Comparison of ENCODE assay signal across 8 mouse cellular contexts in genomic region chr6:145302907-145303640, GRCm38 (mm10). TPM values are rescaled to one million over a fixed set of nuclear protein-coding genes. Genes with fewer than 3 reads are reported as not detected.
DNase-seq lines count a peak whose midpoint lies in the region; ATAC-seq and TF ChIP-seq lines count a peak whose summit lies in the region.

No protein-coding gene starts in this region.

- intact Hi-C loops in left cerebral cortex, postnatal 4 days (cut with DNase I), result loop anchor here (5.0 kb wide), 1 partner anchor 51 kb away; the partner anchor contains the start of gene Kras

- H3K36me3 ChIP-seq in forebrain, embryonic 11.5 days (ENCODE audit: control insufficient read depth, insufficient read depth, low read length), result no peaks in the 10 kb centered on the region
- H3K36me3 ChIP-seq in intestine, embryonic 16.5 days (ENCODE audit: control insufficient read depth, insufficient read depth, low read length), result no peaks in the 10 kb centered on the region
- no peaks in the 10 kb centered on the region for H3K36me3 ChIP-seq in midbrain, postnatal 0 days (ENCODE audit: insufficient read depth, low read length)

- no peak for ATAC-seq in forebrain, embryonic 11.5 days (replicated peaks; ENCODE audit: low FRiP score)
- no peak for ATAC-seq in intestine, embryonic 16.5 days
- no peak for ATAC-seq in midbrain, postnatal 0 days (ENCODE audit: low FRiP score)

- no peak overlapping the region; the same call in 1 of the 2 replicates for H3K9ac ChIP-seq in forebrain, embryonic 11.5 days (ENCODE audit: low read length)
- peak overlapping the region; percentile 6; the same call in 1 of the 2 replicates for H3K9ac ChIP-seq in intestine, embryonic 16.5 days (ENCODE audit: low read depth, low read length)
- H3K9ac ChIP-seq in midbrain, postnatal 0 days (replicated peaks; ENCODE audit: low read length, poor library complexity, severe bottlenecking), result no peak overlapping the region

- H3K27ac ChIP-seq in forebrain, embryonic 11.5 days (ENCODE audit: low read depth, low read length), result no peak overlapping the region
- H3K27ac ChIP-seq in intestine, embryonic 16.5 days (ENCODE audit: low read length), result peak overlapping the region; percentile 33; the same call in 1 of the 2 replicates
- peak overlapping the region; percentile 43; the same call in 1 of the 2 replicates for H3K27ac ChIP-seq in midbrain, postnatal 0 days (ENCODE audit: low read depth, low read length)

- no peaks in the 10 kb centered on the region for H3K9me3 ChIP-seq in forebrain, embryonic 11.5 days (ENCODE audit: control insufficient read depth, low read length)
- H3K9me3 ChIP-seq in intestine, embryonic 16.5 days (ENCODE audit: control insufficient read depth, low read length), result no peaks in the 10 kb centered on the region
- no peaks in the 10 kb centered on the region for H3K9me3 ChIP-seq in midbrain, postnatal 0 days (ENCODE audit: low read length)

- TF ChIP-seq CTCF in midbrain, postnatal 0 days (IDR thresholded peaks at IDR 0.05), result no peak

- peak; percentile 17 for DNase-seq in left cerebral cortex, postnatal 4 days
- DNase-seq in left cerebral cortex, adult 18-20 months (ENCODE audit: low spot score in 2 of 2), result no peak
- DNase-seq in forebrain, embryonic 11.5 days (ENCODE audit: low spot score), result no peak
- DNase-seq in midbrain, postnatal 0 days (ENCODE audit: low spot score), result peak; percentile 9
- no peak for DNase-seq in left cerebral cortex, adult 9 months (ENCODE audit: low spot score in 2 of 2)
- DNase-seq in layer of hippocampus, adult 9-10 months (ENCODE audit: low spot score), result no peak
- no peak for DNase-seq in right cerebral cortex, postnatal 36 days (ENCODE audit: low spot score in 2 of 2)

- H3K4me1 ChIP-seq in forebrain, embryonic 11.5 days (replicated peaks; ENCODE audit: control insufficient read depth, insufficient read depth, low read length), result peaks cover 6% of the 10 kb centered on the region; the same call in 1 of the 2 replicates
- H3K4me1 ChIP-seq in intestine, embryonic 16.5 days (ENCODE audit: control insufficient read depth, insufficient read depth, low read length), result peaks cover 8% of the 10 kb centered on the region; the same call in 1 of the 2 replicates
- H3K4me1 ChIP-seq in midbrain, postnatal 0 days (ENCODE audit: insufficient read depth, low read length), result peaks cover 7% of the 10 kb centered on the region

- WGBS in forebrain, embryonic 11.5 days, result 73% methylated on average over 22 of the region's 22 CpGs
- WGBS in intestine, embryonic 16.5 days, result 49% methylated on average over 22 of the region's 22 CpGs
- WGBS in midbrain, postnatal 0 days, result 51% methylated on average over 22 of the region's 22 CpGs

- no peaks in the 10 kb centered on the region for H3K27me3 ChIP-seq in forebrain, embryonic 11.5 days (ENCODE audit: control insufficient read depth, insufficient read depth, low read length)
- no peaks in the 10 kb centered on the region for H3K27me3 ChIP-seq in intestine, embryonic 16.5 days (replicated peaks; ENCODE audit: control insufficient read depth, insufficient read depth, low read length)
- H3K27me3 ChIP-seq in midbrain, postnatal 0 days (ENCODE audit: insufficient read depth, low read length), result no peaks in the 10 kb centered on the region

- H3K4me2 ChIP-seq in forebrain, embryonic 11.5 days (ENCODE audit: low read depth, low read length, severe bottlenecking), result 0 out of 2 replicates have a peak overlapping the region, but pooled peaks have one; percentile 19
- H3K4me2 ChIP-seq in intestine, embryonic 16.5 days (ENCODE audit: low read depth, low read length), result peak overlapping the region; percentile 41
- peak overlapping the region; percentile 32 for H3K4me2 ChIP-seq in midbrain, postnatal 0 days (ENCODE audit: low read depth, low read length, poor library complexity, severe bottlenecking)

- no peak overlapping the region for H3K4me3 ChIP-seq in forebrain, embryonic 11.5 days (ENCODE audit: low read depth, low read length)
- peak overlapping the region; percentile 25 for H3K4me3 ChIP-seq in intestine, embryonic 16.5 days (ENCODE audit: low read length)
- 0 out of 2 replicates have a peak overlapping the region, but pooled peaks have one; percentile 6 for H3K4me3 ChIP-seq in midbrain, postnatal 0 days (ENCODE audit: low read depth, low read length)

RNA-seq across cellular contexts. Expression of gene Kras, which starts 53.0 kb away (rescaled TPM):
- total RNA-seq in left cerebral cortex, postnatal 4 days (2021), result 10 to 100 TPM; 96.4 to 98.4 TPM
- 10 to 100 TPM; 79.5 to 85.3 TPM for total RNA-seq in left cerebral cortex, adult 18-20 months (2021)
- polyA plus RNA-seq in forebrain, embryonic 11.5 days (2014; fragmentation: Nextera tagmentation; extraction: Ambion mirVana), result 134 and 144 TPM in 2 replicates
- 56.6 and 60.2 TPM in 2 replicates for polyA plus RNA-seq in intestine, embryonic 16.5 days (2015; fragmentation: Nextera tagmentation; extraction: Ambion mirVana)
- 36.0 and 47.8 TPM in 2 replicates for total RNA-seq in midbrain, postnatal 0 days (2014; rRNA removed)
- 64.7 and 80.2 TPM in 2 replicates for polyA plus RNA-seq in midbrain, postnatal 0 days (2015; fragmentation: Nextera tagmentation; extraction: Ambion mirVana)

Comparison
In these comparisons a context has a peak if more than half of its experiments do, and no peak if none do; other contexts are left out.
1. DNase-seq: peak in left cerebral cortex, postnatal 4 days (single experiment) and midbrain, postnatal 0 days (single experiment); none in left cerebral cortex, adult 18-20 months (0 of 2), forebrain, embryonic 11.5 days (single experiment), left cerebral cortex, adult 9 months (0 of 2), layer of hippocampus, adult 9-10 months (single experiment) and right cerebral cortex, postnatal 36 days (0 of 2).
2. Peak in every context shown above with its lines, with median percentiles within 50 percentile points of each other: H3K4me2 ChIP-seq.